Mouse (Mus musculus): Measurements from ENCODE around the gene Cdkl1. TPM values are rescaled to one million over a fixed set of nuclear protein-coding genes. Genes with fewer than 3 reads are reported as not detected.

Gene Cdkl1
- total RNA-seq, 2 experiments from 2014 or later, result 28.9 to 30.8 TPM

DNA sequence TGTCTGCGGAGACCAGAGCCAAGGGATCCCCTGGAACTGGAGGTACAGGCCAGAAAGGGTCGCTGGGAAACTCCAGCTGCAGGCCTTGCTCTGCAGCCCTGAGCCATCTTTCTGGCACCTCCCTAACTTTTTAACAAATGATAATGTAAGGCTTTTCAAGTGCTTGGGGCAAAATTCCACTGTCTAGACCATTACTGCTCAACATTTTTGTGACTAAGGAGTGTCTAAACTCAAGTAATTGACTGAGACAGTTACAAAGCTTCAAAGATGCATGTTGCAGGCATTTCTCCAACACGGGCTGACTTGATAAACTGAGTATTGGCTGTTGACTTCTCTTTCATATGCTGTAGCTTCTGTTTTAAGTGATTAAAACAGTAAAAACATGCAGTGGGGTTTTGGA, 18.4 kb upstream of the Cdkl1 start:
- Histone ChIP-seq H3K27ac (no peak overlapping the region), H3K4me3 (no peak overlapping the region)
- TF ChIP-seq CTCF (IDR thresholded peaks at IDR 0.05), result no peak
- intact Hi-C loops (cut with DNase I), result no loop called here
- DNase-seq (ENCODE audit: extremely low spot score in 1 of 2, low spot score in 2 of 2), result no peak

DNA sequence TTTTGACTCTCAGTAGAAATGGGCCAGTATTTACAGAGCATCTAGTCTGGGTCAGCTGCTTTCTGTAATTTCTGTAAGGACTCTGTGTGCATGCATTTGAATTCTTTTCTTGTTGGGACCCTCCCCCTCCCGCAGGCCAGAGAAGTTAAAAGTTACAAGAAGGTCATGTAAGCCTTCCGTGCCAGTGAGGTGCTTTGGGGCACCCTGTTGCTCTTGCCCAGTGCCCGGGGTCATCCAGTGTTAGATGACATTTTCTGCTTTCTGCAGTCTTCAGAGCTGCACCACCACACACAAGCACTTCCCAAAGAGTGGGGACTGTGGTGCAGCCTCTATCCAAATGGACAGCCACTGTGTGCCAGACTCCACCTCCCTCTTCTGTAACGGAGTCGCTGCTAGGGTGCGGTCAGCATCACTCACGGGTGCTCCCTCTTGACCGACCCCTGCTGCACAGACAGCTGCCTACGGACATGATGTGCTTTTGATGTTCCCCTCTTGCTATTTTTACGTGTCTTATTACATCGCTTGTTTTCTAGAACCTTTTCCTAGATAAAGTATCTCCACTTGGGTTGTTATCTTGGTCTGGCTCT, 16.4 kb upstream of the Cdkl1 start:
- H3K4me3 ChIP-seq, result no peak overlapping the region
- DNase-seq (ENCODE audit: extremely low spot score in 1 of 2, low spot score in 2 of 2), result no peak
- no peak for TF ChIP-seq CTCF (IDR thresholded peaks at IDR 0.05)
- intact Hi-C loops (cut with DNase I), result no loop called here
- no peak overlapping the region for H3K27ac ChIP-seq

DNA sequence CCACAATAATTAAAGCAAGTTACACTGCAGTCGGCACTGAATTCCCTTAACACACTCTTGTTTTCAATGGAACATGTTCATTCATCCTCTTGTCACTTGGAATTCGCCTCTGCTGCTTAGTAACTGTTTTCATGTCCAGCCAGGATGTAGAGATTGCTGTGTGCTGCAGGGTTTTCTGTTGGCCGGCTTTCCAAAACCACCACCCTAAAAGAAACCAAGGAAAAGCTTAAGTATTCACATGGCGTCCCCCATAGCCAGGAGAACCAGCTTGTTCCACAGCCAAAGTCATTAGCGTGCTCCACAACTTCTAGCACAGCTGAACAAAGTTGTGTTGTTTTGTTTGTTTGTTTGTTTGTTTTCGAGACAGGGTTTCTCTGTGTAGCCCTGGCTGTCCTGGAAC, 14.1 kb upstream of the Cdkl1 start:
- H3K4me3 ChIP-seq, result no peak overlapping the region
- H3K27ac ChIP-seq, result no peak overlapping the region
- TF ChIP-seq CTCF (IDR thresholded peaks at IDR 0.05), result no peak
- no peak for DNase-seq (ENCODE audit: extremely low spot score in 1 of 2, low spot score in 2 of 2)
- intact Hi-C loops (cut with DNase I), result no loop called here

DNA sequence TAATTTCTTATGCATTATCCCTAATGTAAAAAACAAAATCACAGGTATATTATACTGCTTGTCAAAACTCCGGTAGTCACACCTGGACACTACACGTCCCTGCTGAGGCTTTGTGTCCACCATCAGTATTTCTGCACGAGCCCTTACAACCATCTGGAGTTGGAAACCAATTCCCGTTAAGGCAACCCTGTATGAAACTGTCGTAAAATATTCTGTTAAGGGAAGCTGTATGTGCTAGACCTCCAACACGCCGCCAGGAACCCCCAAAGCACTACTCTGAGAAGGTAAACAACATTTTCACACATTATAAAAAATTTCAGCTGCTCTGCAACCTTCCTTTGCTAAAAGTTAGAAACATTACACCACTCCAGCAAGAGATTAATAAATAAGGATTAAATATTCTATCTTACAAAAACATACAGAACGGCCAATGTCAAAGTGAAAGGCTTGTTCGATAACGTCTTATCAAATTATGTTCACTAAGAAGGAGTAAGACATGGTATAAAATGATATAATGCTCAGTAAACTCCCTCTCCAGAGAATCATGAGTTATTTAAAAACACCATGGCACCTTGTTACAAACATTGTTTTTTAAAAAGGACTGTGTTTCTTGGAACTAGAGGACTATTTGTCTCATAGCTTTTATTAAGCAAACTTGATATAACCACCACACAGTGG, 13.5 kb upstream of the Cdkl1 start:
- Histone ChIP-seq H3K4me3 (no peak overlapping the region), H3K27ac (no peak overlapping the region)
- intact Hi-C loops (cut with DNase I), result no loop called here
- no peak for TF ChIP-seq CTCF (IDR thresholded peaks at IDR 0.05)
- DNase-seq (ENCODE audit: extremely low spot score in 1 of 2, low spot score in 2 of 2), result no peak

DNA sequence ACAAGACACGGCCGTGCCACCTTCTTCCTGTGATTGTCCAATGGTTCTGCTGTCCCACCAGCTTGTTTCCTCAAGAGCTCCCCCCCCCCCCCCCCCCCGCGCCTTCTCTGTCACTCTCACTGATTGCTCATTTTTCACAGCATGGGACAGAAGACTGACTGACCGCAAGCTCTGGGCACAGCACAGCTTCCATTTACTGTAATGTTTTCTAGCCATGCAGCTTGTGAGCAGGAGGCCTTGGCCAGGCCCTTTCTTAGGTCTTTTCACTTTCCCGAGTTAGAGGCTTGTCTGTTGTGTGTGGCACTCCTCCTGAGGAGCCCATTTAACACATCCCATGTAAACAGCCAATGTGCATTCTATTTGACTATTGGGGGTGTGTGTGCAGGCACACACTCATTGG, 12.1 kb upstream of the Cdkl1 start:
- intact Hi-C loops (cut with DNase I), result no loop called here
- no peak overlapping the region for H3K27ac ChIP-seq
- H3K4me3 ChIP-seq, result no peak overlapping the region
- no peak for TF ChIP-seq CTCF (IDR thresholded peaks at IDR 0.05)
- no peak for DNase-seq (ENCODE audit: extremely low spot score in 1 of 2, low spot score in 2 of 2)

DNA sequence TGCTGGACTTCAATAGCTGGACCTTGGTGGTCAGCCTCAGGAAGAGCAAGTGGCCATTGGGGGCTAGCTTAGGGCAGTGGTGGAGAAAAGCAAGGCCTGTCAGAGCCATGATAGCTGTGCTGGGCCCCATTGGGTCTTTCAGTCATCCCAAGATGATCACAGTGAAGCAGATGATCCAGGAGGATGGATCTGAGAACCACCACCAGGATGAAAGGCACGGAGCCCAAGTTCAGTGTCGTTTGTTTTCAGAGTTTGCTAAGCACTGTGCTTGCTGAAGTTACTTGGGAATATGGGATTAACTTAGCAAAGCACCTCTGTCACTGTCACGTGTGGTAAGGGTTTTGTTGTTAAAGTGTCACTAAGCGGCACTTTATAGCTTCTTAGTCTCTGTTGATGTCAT, 9.5 kb upstream of the Cdkl1 start:
- Histone ChIP-seq H3K27ac (no peak overlapping the region), H3K4me3 (no peak overlapping the region)
- intact Hi-C loops (cut with DNase I), result no loop called here
- no peak for TF ChIP-seq CTCF (IDR thresholded peaks at IDR 0.05)
- no peak for DNase-seq (ENCODE audit: extremely low spot score in 1 of 2, low spot score in 2 of 2)

GRCm38 (mm10) chr12:69796311-69796710, 5.2 kb upstream of the Cdkl1 start:
- intact Hi-C loops (cut with DNase I), result no loop called here
- Histone ChIP-seq H3K4me3 (no peak overlapping the region), H3K27ac (no peak overlapping the region)
- TF ChIP-seq CTCF (IDR thresholded peaks at IDR 0.05), result no peak
- no peak for DNase-seq (ENCODE audit: extremely low spot score in 1 of 2, low spot score in 2 of 2)

GRCm38 (mm10) chr12:69789766-69790529, 1.1 kb downstream of the Cdkl1 start:
- peak; percentile 18 for DNase-seq (ENCODE audit: extremely low spot score in 1 of 2, low spot score in 2 of 2)
- intact Hi-C loops (cut with DNase I), result loop anchor here (5.0 kb wide), 1 partner anchor 117 kb away; no protein-coding TSS in a partner anchor
- H3K27ac ChIP-seq, result peak overlapping the region; percentile 93
- peak overlapping the region; percentile 86 for H3K4me3 ChIP-seq
- TF ChIP-seq CTCF (IDR thresholded peaks at IDR 0.05), result no peak

DNA sequence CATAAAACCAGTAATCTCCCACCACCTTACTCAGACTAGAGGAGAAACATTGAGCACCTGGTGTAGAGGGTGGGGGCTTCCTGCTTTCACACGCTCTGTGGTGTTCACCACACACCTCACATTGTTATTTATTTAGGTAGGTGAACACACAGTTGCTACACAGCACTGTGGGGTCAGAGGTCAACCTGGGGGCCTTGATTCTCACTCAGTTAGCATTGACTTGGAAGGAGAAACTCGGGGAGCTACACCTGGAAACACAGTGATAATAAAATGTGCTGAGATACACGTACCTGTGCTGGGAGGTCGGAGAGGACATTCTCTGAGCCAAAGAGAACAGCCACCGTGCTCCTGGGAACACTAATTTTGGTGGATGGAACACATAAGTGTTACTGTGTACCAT, 2.7 kb downstream of the Cdkl1 start:
- intact Hi-C loops (cut with DNase I), result no loop called here
- TF ChIP-seq CTCF (IDR thresholded peaks at IDR 0.05), result no peak
- Histone ChIP-seq H3K27ac (no peak overlapping the region), H3K4me3 (no peak overlapping the region)
- DNase-seq (ENCODE audit: extremely low spot score in 1 of 2, low spot score in 2 of 2), result no peak

- no peak for DNase-seq (ENCODE audit: extremely low spot score in 1 of 2, low spot score in 2 of 2)
- intact Hi-C loops (cut with DNase I), result no loop called here
- no peak overlapping the region for H3K27ac ChIP-seq
- no peak for TF ChIP-seq CTCF (IDR thresholded peaks at IDR 0.05)
- no peak overlapping the region for H3K4me3 ChIP-seq
Observed at GRCm38 (mm10) chr12:69785471-69785870, 5.6 kb downstream of the Cdkl1 start.

- DNase-seq (ENCODE audit: extremely low spot score in 1 of 2, low spot score in 2 of 2), result no peak
- no peak for TF ChIP-seq CTCF (IDR thresholded peaks at IDR 0.05)
- Histone ChIP-seq H3K4me3 (no peak overlapping the region), H3K27ac (no peak overlapping the region)
- intact Hi-C loops (cut with DNase I), result no loop called here
Observed at GRCm38 (mm10) chr12:69783247-69784025, 7.6 kb downstream of the Cdkl1 start.

Data from left cerebral cortex, adult 2 months (tissue).